Mouse (Mus musculus) testis, postnatal 14 days (tissue): Measurements from ENCODE around the gene C1qbp.

Experiments
- DNase-seq: peaks from one replicate; pipeline ENCODE4 v3.0.0; 2021; ENCODE audit warnings: low spot score

Gene C1qbp

GRCm38 (mm10) chr11:70982557-70983228 lies at the start of gene C1qbp:
Gene C1qbp (minus strand): TSS chr11:70983026.
- peak; percentile 91 for DNase-seq

DNA sequence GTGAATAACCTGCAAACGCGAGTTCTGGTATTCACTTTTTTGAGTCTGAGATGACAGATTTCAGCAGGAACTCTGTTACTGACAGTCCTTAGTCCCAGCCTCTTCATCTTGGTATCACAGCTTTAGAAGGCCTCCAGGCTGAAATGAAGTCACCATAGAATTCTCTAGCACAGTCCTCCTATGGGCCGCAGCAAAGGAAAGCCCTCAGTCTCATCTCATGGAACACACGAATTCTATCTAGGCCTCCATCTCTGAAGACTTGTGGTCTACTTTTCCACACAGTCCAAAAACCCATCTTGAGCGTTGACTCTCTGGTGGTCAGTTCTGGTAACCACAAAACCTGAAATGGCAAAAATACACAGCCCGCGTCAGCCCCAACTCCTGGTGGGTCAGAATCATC lies 49.2 kb upstream of the C1qbp start:
- no peak for DNase-seq

GRCm38 (mm10) chr11:71029403-71030118 lies 46.7 kb upstream of the C1qbp start:
- no peak for DNase-seq

GRCm38 (mm10) chr11:71028280-71028679 lies 45.5 kb upstream of the C1qbp start:
- no peak for DNase-seq

DNA sequence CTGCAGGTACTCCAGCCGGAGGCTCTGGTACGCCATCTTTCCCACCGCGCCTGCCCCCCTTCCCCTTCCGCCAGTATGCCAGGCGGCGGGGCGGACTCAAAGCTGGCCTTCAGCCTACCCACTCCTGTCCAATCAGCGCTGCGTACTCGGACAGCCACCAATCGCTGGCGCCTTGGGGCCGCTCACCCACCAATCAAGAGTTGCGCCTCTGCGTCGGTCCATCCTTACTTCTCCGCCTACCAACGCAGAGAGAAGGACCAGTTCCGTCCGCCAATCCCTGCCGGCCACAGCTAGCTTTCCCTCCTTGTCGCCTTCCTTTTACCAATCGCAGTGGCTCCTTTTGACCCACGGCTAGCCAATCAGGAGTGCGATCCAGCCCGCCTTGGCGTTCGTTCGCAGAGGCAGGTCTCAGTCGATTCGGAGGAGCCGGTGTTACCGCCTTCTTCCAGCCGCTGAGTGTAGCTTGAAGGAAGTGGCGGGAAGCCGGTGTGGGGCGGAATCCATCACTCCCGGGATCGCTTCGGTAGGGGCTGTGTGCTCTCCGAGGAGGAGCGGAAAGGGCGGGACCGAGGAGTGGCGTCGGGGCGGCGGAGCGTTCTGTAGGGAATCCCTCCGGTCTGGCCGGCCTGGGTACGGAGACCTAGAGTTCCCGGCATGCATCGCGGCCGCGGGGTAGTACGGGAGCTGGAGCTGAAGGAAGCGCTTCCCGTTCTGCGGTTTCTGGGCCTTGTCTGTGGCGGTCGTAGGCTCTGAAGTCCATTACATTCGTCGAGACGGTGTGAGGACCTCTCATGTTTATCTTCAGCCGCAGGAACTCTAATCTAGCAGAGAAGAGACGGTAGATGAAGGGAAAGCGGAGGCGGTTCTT lies 36.6 kb upstream of the C1qbp start, which contains the start of the genes Mis12 and Derl2:
Gene Mis12, plus strand, starts transcription at position 411 of the 868 bp plus-strand sequence.
Gene Derl2, minus strand, starts transcription at position 641 of the 868 bp plus-strand sequence.
- DNase-seq = peak; percentile 100

- no peak for DNase-seq
Measured at GRCm38 (mm10) chr11:71018416-71019200, 35.8 kb upstream of the C1qbp start.

GRCm38 (mm10) chr11:71017051-71017450 lies 34.2 kb upstream of the C1qbp start:
- no peak for DNase-seq

- DNase-seq = no peak
Measured at GRCm38 (mm10) chr11:71012743-71013142, 29.9 kb upstream of the C1qbp start.

GRCm38 (mm10) chr11:71008321-71008720 lies 25.5 kb upstream of the C1qbp start:
- DNase-seq = no peak

DNA sequence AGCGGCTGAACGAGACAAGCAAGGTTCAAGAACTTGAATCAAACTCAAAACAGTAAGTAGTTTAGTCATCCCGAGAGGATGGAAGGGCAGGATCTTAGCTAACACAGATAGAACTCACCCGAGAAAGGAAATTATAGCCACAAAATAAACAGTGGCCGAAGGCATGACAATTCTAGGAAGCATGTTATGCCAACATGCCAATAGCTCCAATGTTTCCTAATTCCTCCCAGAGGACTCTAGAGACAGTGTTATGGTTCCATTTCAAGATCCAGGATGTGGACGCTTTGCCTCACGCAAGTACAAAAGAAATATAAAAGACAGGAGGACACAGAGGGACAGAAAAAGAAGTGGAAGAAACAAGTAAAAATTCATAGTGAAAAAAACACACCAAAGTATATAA lies 25.0 kb upstream of the C1qbp start:
- DNase-seq = no peak

DNA sequence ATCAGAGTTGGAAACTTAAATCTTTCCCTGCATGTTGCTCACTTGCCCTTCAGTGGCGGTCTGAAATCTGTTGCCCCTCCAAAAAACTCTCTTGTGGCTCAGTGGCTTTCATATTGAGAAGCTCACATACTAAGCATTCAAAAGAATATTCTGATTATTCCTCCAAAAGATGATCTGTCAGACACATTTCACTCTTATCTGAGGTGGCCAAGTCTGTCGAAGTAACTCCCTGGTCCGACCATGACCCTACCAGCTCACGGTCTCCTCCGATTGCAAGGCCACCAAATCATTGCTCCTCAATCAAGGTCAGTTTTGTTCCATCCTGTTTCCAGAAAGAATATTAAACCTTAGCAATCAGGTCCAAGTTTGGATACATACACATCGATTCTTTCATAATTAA lies 24.2 kb upstream of the C1qbp start:
- no peak for DNase-seq

DNA sequence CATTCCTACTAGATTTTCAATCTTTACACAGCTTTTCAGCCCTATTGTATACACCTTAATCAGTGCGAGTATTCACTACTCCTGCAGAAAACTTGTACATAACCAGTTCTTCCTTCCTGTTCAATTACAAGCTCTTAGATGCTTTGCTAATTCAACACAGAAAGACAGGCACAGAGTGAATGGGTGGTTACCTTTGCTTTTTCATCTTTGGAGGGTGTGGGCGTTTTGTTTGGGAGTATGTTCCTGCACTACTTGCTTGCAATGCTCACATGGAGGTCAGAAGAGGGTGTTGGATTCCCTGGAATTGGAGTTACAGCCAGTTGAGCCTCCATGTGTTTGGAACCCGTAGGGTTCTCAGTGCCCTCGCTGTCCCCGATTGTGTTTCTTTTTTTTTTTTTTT lies 22.2 kb upstream of the C1qbp start:
- DNase-seq = no peak

GRCm38 (mm10) chr11:71004316-71004773 lies 21.5 kb upstream of the C1qbp start, which contains the start of gene Dhx33:
Gene Dhx33 (minus strand): TSS chr11:71004437.
- peak; percentile 98 for DNase-seq

DNA sequence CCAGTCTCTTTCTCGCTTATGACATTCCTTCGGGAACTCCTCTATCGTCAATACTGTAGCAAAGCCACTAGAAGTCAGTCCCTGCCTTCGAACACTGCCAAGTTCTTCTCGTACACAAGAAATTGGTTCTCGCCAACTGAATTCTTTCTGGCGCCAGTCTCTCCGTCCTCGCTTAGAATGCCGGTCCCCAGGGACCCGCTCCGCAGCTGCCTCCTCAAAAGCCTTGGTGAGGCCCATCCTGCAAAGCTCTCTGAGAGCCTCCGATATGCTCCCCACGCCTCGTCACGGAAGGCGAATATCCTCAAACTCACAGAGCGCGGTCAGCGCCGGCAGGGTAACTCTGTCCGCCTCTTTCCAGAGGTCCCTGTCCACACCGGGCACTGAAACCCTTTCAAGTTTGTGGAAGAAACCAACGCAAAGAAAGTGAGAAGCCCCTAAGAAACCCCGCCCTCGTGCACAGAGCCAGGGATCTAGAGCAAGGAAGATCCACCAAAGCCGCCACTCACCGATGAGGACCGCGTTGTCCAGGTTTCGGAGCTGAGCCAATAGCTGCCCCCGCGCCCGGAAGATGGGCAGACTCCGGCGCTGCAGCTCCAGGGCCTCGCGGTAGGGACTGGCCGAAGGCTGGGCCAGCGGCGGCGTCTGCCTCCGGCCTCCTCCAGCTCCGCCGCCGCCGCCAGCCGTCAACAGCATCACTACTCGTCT lies 20.9 kb upstream of the C1qbp start:
- no peak for DNase-seq

GRCm38 (mm10) chr11:71001167-71001566 lies 18.3 kb upstream of the C1qbp start:
- DNase-seq = no peak

GRCm38 (mm10) chr11:70982030-70982429 lies 796 bp downstream of the C1qbp start:
- DNase-seq = no peak

DNA sequence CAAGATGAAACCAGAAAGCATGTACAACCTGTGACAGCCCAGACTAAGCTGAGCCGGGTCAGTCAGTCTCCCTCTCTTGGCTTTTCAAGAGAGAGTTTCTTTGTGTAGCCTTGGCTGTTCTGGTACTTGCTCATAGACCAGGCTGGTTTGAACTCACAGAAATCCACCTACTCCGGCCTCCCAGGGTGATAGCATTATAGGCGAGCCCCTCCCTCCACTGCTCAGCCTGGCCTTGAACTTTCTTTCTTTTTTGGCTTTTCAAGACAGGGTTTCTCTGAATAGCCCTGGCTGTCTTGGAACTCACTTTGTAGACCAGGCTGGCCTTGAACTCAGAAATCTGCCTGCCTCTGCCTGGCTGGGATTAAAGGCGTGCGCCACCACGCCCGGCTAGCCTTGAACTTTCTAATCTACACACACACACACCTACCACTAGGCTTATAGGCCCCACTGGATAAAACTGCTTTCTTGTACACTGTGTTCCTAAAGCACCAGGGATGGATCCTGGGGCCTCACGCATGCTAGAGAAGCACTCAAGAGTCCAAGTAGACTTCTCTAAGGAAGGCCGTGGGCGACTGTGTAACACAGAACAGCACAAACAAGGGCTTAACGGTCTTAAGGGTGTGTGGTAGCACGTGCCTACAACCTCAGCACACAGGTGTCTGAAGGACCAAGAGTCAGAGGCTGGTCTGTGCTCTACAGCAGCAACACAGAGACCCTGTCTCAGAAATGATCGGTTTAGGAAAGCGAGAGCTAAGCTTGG lies 1.9 kb downstream of the C1qbp start:
- DNase-seq = no peak

DNA sequence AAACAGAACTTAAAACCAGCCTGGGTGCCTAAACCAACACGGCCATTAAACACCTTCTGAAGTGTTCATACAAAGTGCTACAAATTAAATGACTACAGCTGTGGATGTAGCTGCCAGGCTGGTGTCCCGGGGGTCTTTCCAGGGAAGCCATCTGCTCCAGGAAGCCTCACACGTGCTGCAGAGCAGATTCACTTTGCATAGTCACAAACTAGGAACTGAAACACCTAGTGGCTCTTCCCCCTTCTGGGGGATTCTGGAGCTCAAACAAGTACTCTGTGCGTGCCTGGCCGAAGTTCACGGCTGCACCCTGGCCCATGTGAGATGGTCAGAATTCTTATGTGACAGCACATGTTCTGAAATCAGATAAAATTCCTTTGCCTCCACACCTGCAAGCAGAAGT lies 2.6 kb downstream of the C1qbp start:
- no peak for DNase-seq

GRCm38 (mm10) chr11:70977293-70977692 lies 5.5 kb downstream of the C1qbp start:
- DNase-seq = no peak

DNA sequence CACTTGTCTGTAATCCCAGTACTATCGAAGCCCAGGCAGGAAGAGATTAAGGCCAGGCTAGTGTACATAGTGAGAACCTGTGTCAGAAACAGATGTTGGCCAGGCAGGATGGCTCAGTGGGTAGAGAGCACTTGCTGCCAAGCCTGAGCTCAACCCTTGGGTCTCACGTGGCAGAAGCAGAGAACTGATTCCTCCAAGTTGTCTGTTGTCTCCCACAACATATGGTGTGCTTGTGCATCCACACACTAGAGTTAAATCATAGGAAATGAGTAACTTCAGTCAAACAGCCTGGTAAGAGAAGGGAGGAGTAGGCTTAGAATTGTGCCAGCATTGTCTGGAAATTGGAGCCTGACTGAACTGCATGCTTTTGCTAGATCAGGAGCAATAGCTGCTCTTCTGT lies 7.6 kb downstream of the C1qbp start:
- DNase-seq = no peak
